Mouse (Mus musculus): Measurements from ENCODE around the gene Sec24c. TPM values are rescaled to one million over a fixed set of nuclear protein-coding genes. Genes with fewer than 3 reads are reported as not detected.

Sec24c gene
- total RNA-seq, 2 experiments from 2014 or later, result 120 to 132 TPM

- no peak for DNase-seq (ENCODE audit: low spot score in 2 of 2)
Measured at GRCm38 (mm10) chr14:20658902-20659301, 15.2 kb upstream of the Sec24c start.

DNA sequence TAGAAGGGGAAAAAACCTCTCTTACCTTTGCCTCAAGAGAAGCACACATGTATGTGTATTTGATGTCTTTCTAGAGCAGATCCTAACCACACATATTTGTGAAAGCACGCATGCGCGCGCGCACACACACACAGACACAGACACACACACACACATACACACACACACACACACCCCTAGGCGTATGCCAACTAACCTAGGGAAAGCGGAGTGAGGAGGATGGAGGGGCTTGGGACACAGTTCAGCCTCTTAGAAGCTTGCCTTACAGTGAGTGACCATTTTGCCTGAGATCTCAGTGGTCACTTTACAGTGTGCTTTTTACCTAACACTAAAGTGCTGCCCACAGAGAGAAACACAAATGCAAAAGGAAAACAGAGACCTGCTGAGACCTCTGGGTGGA is 14.4 kb upstream of the Sec24c start:
- no peak for DNase-seq (ENCODE audit: low spot score in 2 of 2)

- DNase-seq (ENCODE audit: low spot score in 2 of 2), result peak; percentile 83 to 90
Measured at GRCm38 (mm10) chr14:20660827-20661660, 13.1 kb upstream of the Sec24c start.

DNA sequence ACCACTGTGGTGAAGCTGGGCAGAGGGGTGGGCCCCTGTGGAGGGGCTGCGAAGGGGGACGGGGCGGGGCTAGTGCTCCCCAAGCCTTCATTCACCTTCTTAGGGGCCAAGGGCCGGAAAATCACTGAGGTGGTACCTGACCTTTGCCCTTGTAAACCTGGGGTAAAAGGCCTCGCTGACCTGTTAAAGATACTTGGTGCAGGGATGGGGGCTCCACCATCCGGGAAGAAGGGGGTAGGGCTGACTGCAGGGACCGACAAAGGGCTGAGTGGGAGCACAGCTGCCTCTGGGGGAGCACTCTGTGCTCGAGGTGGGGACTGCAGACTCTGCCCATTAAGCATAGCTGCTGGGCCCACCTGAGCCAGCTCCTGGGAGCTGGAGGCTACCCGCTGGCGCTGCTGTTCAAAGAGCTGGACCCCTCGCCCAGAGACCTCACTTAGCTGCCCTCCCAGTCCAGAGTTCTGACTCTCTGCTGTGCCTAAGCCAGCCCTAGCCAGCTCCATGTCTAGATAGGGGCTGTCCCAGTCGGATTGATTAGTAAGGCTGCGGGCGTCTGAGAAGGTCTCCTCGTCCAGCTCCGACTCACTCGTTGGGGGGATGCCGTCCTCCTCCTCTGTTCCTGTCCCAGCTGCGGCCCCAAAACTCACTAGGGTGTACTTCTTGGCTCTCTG is 12.3 kb upstream of the Sec24c start:
- DNase-seq (ENCODE audit: low spot score in 2 of 2), result no peak

DNA sequence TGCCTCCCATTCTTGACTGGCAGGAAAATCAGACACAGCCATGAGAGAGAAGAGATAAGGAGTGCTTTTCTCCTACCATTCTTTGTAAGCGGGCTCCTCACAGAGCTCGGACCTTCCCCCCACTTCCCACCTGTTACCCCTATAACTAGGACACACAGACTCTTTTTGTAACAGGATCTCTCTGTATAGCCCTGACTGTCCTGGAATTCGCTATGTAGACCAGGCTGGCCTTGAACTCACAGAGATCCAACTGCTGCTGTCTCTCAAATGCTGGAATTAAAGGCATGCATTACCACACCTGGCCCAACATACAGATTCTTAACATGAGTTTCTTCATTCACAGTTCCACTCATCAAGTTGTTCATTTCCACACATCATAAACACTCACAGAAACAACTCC is 11.4 kb upstream of the Sec24c start:
- DNase-seq (ENCODE audit: low spot score in 2 of 2), result no peak

GRCm38 (mm10) chr14:20663601-20664000 is 10.5 kb upstream of the Sec24c start:
- no peak for DNase-seq (ENCODE audit: low spot score in 2 of 2)

- no peak for DNase-seq (ENCODE audit: low spot score in 2 of 2)
Measured at GRCm38 (mm10) chr14:20664436-20664835, 9.7 kb upstream of the Sec24c start.

DNA sequence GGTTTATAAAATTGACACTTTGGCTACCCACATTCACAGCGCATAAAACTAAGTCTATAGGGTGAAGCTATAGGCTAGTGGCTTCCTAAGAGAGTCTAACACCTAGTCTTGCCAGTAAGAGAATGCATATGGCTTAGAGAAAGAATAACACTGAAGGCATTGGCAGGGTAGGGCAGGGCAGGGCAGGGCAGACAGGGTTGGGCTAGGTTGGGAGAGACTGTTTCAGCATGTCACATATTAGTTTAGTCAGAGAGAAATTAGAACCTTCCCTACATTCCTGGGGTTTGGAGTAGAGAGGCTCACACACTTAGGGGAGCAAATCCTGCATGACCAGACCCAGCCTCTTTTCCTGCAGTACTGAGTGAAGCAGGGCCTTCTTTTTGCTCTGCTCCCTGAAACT is 6.6 kb upstream of the Sec24c start:
- DNase-seq (ENCODE audit: low spot score in 2 of 2), result no peak

DNA sequence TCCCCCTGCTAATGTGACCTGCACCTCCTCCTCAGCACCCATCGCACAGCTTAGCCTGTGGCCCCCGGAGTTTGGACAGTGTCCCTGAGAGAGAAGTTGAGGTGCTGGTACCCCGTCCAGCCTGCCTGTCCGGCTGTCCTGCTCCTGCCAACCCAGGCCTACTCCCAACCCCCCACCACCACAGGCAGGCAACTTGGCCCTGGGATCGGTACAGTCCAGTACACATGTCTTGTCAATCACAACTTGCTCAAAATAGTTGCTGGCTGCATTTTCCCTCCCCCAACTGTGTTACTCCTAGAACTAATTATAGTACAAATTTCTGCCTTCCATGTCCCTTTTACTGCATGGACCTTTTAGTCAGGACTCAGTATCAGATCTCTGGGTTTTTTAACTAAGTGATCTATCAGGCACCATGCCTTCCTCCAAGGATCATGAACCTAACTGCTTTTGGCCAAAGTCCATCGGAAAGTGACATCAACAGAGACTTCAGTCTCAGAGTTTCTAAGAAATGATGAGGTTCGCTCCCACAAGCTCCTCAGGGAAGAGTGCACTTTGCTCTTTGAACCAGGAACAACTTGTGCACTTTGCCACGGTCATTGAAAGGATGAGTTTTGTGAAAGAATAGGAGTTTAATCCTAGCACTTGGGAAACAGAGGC is 5.8 kb upstream of the Sec24c start, which contains the start of gene Synpo2l:
TSS of gene Synpo2l (minus strand) at position 201 of the 657 bp plus-strand sequence.
- DNase-seq (ENCODE audit: low spot score in 2 of 2), result no peak

GRCm38 (mm10) chr14:20672990-20673389 is 1.1 kb upstream of the Sec24c start:
- peak in 1 of 2 experiments; percentile 31 for DNase-seq (ENCODE audit: low spot score in 2 of 2)

GRCm38 (mm10) chr14:20673735-20674063 is 409 bp upstream of the Sec24c start:
- DNase-seq (ENCODE audit: low spot score in 2 of 2), result peak; percentile 31 to 36

DNA sequence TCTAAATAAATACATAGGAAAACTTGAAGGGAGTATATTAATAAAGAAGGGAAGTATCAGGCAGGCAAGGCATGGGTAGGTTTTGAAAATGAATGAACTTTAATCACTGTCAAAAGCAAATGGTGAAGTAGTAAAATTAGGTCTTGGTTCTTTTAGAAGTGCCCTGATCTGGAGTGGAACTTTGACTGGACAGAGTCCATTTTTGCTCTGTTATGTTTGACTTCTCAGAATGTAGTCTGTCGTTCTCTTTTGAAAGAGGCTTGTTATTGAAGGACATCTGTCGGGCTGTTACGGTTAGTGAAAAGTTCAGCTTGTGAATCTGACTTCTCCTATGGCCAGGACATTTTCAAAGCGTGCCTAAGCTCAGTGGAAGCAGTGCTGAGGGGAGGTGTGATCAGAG is 3.8 kb downstream of the Sec24c start:
- no peak for DNase-seq (ENCODE audit: low spot score in 2 of 2)

DNA sequence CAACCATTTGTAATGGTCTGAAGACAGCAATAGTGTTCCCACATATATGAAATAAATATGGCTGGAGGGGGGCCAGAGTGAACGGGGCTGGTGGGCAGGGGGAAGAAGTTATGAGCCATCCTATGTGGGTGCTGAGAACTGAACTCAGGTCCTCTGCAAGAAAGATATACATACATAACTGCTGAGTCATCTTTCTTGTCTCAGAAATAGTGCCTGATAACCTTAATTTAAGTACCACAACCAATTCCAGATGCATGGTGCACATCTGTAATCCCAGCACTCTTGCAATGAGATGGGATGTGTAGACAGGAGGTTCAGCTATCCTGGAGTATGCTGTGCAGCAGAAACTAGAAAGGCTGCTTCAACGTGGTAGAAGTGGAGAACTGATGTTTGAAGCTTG is 7.6 kb downstream of the Sec24c start:
- DNase-seq (ENCODE audit: low spot score in 2 of 2), result no peak

DNA sequence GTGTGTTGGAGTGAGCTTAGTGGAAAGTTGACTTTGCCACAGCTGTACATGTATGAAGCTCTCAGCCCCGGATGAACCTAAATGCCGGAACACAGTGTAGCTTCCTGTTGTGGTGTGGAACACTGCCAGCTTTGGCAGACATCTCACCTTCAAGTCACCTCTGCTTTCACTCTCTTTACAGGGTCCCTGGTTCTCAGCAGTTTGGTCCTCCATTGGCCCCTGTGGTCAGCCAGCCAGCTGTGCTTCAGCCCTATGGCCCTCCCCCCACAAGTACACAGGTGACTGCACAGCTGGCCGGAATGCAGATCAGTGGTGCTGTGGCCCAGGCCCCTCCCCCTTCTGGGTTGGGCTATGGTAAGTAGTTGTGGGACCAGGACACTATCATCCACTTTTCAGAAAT is 8.4 kb downstream of the Sec24c start:
- no peak for DNase-seq (ENCODE audit: low spot score in 2 of 2)

GRCm38 (mm10) chr14:20686576-20686975 is 12.5 kb downstream of the Sec24c start:
- no peak for DNase-seq (ENCODE audit: low spot score in 2 of 2)

GRCm38 (mm10) chr14:20689009-20689408 is 14.9 kb downstream of the Sec24c start:
- no peak for DNase-seq (ENCODE audit: low spot score in 2 of 2)

GRCm38 (mm10) chr14:20691772-20692171 is 17.7 kb downstream of the Sec24c start:
- no peak for DNase-seq (ENCODE audit: low spot score in 2 of 2)

DNA sequence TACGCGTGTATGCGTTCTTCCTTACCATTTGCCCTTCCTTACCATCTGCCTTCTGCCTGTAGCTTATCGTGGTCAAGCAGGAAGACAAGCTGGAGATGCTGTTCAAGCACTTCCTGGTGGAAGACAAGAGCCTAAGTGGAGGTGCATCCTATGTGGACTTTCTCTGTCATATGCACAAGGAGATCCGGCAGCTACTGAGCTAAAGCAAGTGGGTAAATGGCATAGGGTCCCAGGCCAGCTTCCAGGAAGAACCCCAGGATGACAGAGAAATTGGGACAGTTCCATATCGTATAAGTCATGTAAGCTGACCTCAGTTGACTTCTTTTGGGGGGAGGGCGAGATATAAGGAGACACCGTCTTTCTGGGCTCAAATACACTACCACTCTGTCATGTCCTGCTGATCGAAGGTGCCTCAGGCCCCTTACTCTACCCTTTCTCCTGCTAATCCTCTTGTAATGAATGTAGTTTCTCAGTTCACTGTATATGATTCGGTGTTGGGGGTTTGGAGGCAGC is 19.5 kb downstream of the Sec24c start:
- no peak for DNase-seq (ENCODE audit: low spot score in 2 of 2)

DNA sequence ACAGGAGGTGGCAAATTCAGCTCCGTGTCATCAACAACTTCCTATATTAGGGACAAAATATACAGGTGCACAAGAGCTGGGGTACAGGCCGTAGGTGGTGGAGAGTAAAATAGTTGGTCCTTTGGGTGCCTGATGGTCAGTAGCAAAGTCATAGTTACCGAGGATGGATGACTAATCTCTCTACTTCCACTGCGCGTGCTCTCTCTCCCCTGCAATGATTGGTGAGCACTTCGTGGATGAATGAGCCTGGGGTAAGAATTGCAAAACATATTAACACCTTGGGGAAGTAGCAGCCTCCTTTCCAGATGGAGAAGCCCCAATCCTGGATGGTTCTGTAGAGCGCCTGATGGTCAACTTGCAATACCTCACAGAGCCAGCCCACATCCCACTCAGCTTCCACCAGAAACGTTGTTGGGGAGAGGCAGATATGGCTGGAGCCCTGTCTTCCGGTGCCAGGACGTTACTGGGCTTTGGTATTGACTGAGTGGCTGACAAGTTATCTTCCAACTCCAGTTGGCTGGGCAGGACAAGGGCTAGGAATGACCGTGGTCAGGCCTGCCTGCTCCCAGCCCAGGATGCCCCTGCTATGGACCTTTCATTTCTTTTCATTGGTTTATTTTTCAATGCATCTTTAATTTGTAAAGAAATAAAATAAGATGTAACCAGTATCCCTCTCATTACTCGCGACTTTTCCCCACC is 20.2 kb downstream of the Sec24c start:
- DNase-seq (ENCODE audit: low spot score in 2 of 2), result no peak

DNA sequence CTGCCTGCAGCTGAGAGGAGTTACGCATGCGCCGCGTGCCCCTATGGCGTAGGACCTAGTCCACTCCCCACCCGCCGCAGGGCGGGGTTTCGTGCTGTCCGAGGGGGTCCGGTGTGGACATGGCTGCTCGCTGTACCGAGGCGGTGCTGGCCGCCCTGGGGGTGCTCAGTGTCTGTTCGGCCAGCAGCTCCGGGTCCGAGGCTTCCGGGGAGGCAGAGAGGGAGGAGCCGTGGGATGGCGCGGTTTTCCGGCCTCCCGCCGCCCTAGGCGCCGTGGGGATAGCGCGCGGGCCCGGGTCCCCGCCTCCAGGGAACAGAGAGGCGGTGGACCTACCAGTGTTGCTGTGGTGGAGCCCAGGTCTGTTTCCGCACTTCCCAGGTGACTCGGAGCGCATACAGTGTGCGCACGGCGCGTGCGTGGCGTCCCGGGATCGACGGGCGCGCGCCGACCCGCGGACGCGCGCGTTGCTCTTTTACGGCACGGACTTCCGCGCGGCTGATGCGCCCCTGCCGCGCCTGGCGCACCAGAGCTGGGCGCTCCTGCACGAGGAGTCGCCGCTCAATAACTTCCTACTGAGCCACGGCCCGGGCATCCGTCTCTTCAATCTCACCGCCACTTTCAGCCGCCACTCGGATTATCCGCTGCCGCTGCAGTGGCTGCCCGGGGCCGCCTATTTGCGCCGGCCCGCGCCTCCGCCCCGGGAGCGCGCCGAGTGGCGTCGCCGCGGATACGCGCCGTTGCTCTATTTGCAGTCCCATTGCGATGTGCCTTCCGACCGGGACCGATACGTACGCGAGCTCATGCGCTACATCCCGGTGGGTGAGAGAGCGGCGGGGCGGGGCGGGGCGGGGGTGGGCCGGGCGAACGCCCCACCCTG is 21.0 kb downstream of the Sec24c start, which contains the start of gene Fut11:
TSS of gene Fut11 (plus strand) at position 85 of the 877 bp plus-strand sequence.
- peak; percentile 78 to 83 for DNase-seq (ENCODE audit: low spot score in 2 of 2)
